Mouse (Mus musculus): Measurements from ENCODE around the gene Ntrk1.

- no peak for TF ChIP-seq HCFC1 (IDR thresholded peaks at IDR 0.05; ENCODE audit: borderline replicate concordance, insufficient read depth, low read length)
- TF ChIP-seq CHD2 (IDR thresholded peaks at IDR 0.05; ENCODE audit: low read depth, low read length) = no peak
These were observed 28.7 kb downstream of the Ntrk1 start for GRCm38 (mm10) chr3:87766284-87766667.

All from ES-E14 (cell line).